Mouse (Mus musculus) stomach, embryonic 14.5 days (tissue): ENCODE results near the gene Dmac2. TPM values are rescaled to one million over a fixed set of nuclear protein-coding genes. Genes with fewer than 3 reads are reported as not detected.

Source experiments
- ATAC-seq: fragments of 200-750 bp; cut with Nextera tagmentation; 2 replicates; pipeline ENCODE4 v1.8.0; 2017; ENCODE audit warnings: low read depth, moderate TSS enrichment; ENCODE audit not compliant: insufficient number of reproducible peaks, insufficient read depth, low FRiP score
- H3K27ac ChIP-seq: fragments of 300-500 bp; sonication (generic); 2 replicates; pipeline ENCODE4 v1.5.1; 2014; ENCODE audit warnings: mild to moderate bottlenecking, low read length, moderate library complexity, mixed read lengths
- H3K27me3 ChIP-seq: fragments of 300-500 bp; sonication (generic); 2 replicates; pipeline ENCODE4 v1.6.1; 2014; ENCODE audit warnings: low read length, control low read depth, mixed read lengths; ENCODE audit not compliant: control insufficient read depth, insufficient read depth
- H3K36me3 ChIP-seq: fragments of 300-500 bp; sonication (generic); 2 replicates; pipeline ENCODE4 v1.6.1; 2014; ENCODE audit warnings: mild to moderate bottlenecking, control low read depth, low read length, moderate library complexity, mixed read lengths; ENCODE audit not compliant: control insufficient read depth, insufficient read depth
- H3K4me1 ChIP-seq: fragments of 300-500 bp; sonication (generic); 2 replicates; pipeline ENCODE4 v1.6.1; 2014; ENCODE audit warnings: low read length, control low read depth, mixed read lengths; ENCODE audit not compliant: control insufficient read depth, insufficient read depth
- H3K4me2 ChIP-seq: fragments of 300-500 bp; sonication (generic); replicated peaks from 2 replicates; pipeline ENCODE4 v1.6.1; 2014; ENCODE audit warnings: low read depth, low read length, control low read depth
- H3K4me3 ChIP-seq: fragments of 300-500 bp; sonication (generic); 2 replicates; pipeline ENCODE4 v1.5.1; 2014; ENCODE audit warnings: low read depth, low read length, control low read depth
- H3K9ac ChIP-seq: fragments of 300-500 bp; sonication (generic); replicated peaks from 2 replicates; pipeline ENCODE4 v1.6.1; 2014; ENCODE audit warnings: low read depth, mild to moderate bottlenecking, control low read depth, low read length, moderate library complexity, mixed read lengths
- H3K9me3 ChIP-seq: fragments of 300-500 bp; sonication (generic); 2 replicates; pipeline ENCODE4 v1.6.1; 2016; ENCODE audit warnings: low read depth, low read length, control low read depth; ENCODE audit not compliant: control insufficient read depth
- WGBS: fragments of 180-500 bp; shearing (Covaris S2); extraction: QIAGEN DNeasy Blood & Tissue Kit; methylation state at CpG from one replicate; pipeline ENCODE4 v1.1.7; 2014; 5-methylcytosine and 5-hydroxymethylcytosine counted together
- polyA plus RNA-seq: library from polyadenylated mRNA; unstranded; fragments of >200 nt; fragmentation: Nextera tagmentation; extraction: Ambion mirVana; gene quantifications from 2 replicates; pipeline ENCODE4 v1.2.1, GENCODE M21; 2014

Dmac2 gene
- polyA plus RNA-seq, 1 experiment from 2014 or later = 44.9 TPM

- WGBS = 88% methylated on average over 8 of the region's 8 CpGs
These were observed 32.1 kb downstream of the Dmac2 start for GRCm38 (mm10) chr7:25651281-25651680.

GRCm38 (mm10) chr7:25652244-25652759 lies 33.1 kb downstream of the Dmac2 start:
- no peak overlapping the region for H3K4me2 ChIP-seq
- no peak for ATAC-seq
- H3K36me3 ChIP-seq = no peaks in the 10 kb centered on the region
- 83% methylated on average over 12 of the region's 12 CpGs for WGBS
- no peaks in the 10 kb centered on the region for H3K9me3 ChIP-seq
- H3K27me3 ChIP-seq = no peaks in the 10 kb centered on the region
- no peak overlapping the region for H3K27ac ChIP-seq
- no peak overlapping the region for H3K4me3 ChIP-seq
- H3K4me1 ChIP-seq = 0 out of 2 replicates have a peak, but pooled peaks cover under 1% of the 10 kb centered on the region
- no peak overlapping the region for H3K9ac ChIP-seq

More at GRCm38 (mm10) chr7:25651281-25651680, 32.1 kb downstream of the Dmac2 start:
- no peak overlapping the region for H3K9ac ChIP-seq
- no peaks in the 10 kb centered on the region for H3K4me1 ChIP-seq
- ATAC-seq = no peak
- no peak overlapping the region for H3K27ac ChIP-seq
- H3K4me3 ChIP-seq = no peak overlapping the region
- no peak overlapping the region for H3K4me2 ChIP-seq
- no peaks in the 10 kb centered on the region for H3K27me3 ChIP-seq
- H3K36me3 ChIP-seq = no peaks in the 10 kb centered on the region
- H3K9me3 ChIP-seq = no peaks in the 10 kb centered on the region

GRCm38 (mm10) chr7:25655601-25656428 lies 36.6 kb downstream of the Dmac2 start:
- WGBS = 74% methylated on average over 11 of the region's 11 CpGs
- Histone ChIP-seq H3K27me3 (no peaks in the 10 kb centered on the region), H3K27ac (no peak overlapping the region), H3K9me3 (no peaks in the 10 kb centered on the region), H3K4me2 (no peak overlapping the region), H3K36me3 (no peaks in the 10 kb centered on the region), H3K4me1 (peaks cover 8% of the 10 kb centered on the region; the same call in 1 of the 2 replicates), H3K9ac (no peak overlapping the region), H3K4me3 (no peak overlapping the region)
- no peak for ATAC-seq

GRCm38 (mm10) chr7:25657785-25658184 lies 38.6 kb downstream of the Dmac2 start:
- 36% methylated on average over 10 of the region's 10 CpGs for WGBS
- H3K27me3 ChIP-seq = no peaks in the 10 kb centered on the region
- peak overlapping the region; percentile 68 for H3K4me3 ChIP-seq
- peaks cover 8% of the 10 kb centered on the region; the same call in 1 of the 2 replicates for H3K4me1 ChIP-seq
- peak overlapping the region; percentile 87 for H3K4me2 ChIP-seq
- peak overlapping the region; percentile 64 for H3K9ac ChIP-seq
- H3K9me3 ChIP-seq = no peaks in the 10 kb centered on the region
- no peak for ATAC-seq
- no peak overlapping the region for H3K27ac ChIP-seq
- H3K36me3 ChIP-seq = 0 out of 2 replicates have a peak, but pooled peaks cover 4% of the 10 kb centered on the region

- H3K4me1 ChIP-seq = peaks cover 8% of the 10 kb centered on the region; the same call in 1 of the 2 replicates
- H3K4me2 ChIP-seq = peak within 1 kb of the TSS; percentile 87
- WGBS = under 1% methylated on average over 50 of the region's 50 CpGs
- H3K4me3 ChIP-seq = peak within 1 kb of the TSS; percentile 68
- no peaks in the 10 kb centered on the region for H3K27me3 ChIP-seq
- H3K36me3 ChIP-seq = 0 out of 2 replicates have a peak, but pooled peaks cover 4% of the 10 kb centered on the region
- H3K9me3 ChIP-seq = no peaks in the 10 kb centered on the region
- H3K27ac ChIP-seq = peak within 1 kb of the TSS; percentile 62; the same call in 1 of the 2 replicates
- H3K9ac ChIP-seq = peak within 1 kb of the TSS; percentile 64
- ATAC-seq = peak; percentile 99
These were observed 39.7 kb downstream of the Dmac2 start, which contains the start of the genes Bckdha and Exosc5 for GRCm38 (mm10) chr7:25658657-25659472. Gene Bckdha (minus strand): TSS chr7:25658981. Gene Exosc5 (plus strand): TSS chr7:25659164.

GRCm38 (mm10) chr7:25666381-25666780 lies 47.2 kb downstream of the Dmac2 start:
- Histone ChIP-seq H3K4me2 (no peak overlapping the region), H3K4me3 (no peak overlapping the region), H3K4me1 (no peaks in the 10 kb centered on the region), H3K9ac (no peak overlapping the region), H3K27me3 (no peaks in the 10 kb centered on the region), H3K36me3 (peaks cover 25% of the 10 kb centered on the region), H3K27ac (no peak overlapping the region), H3K9me3 (no peaks in the 10 kb centered on the region)
- WGBS = 94% methylated on average over 8 of the region's 8 CpGs
- no peak for ATAC-seq

- no peak for ATAC-seq
These were observed 49.9 kb downstream of the Dmac2 start for GRCm38 (mm10) chr7:25669158-25669557.

GRCm38 (mm10) chr7:25669631-25670030 lies 50.4 kb downstream of the Dmac2 start:
- Histone ChIP-seq H3K4me2 (no peak overlapping the region), H3K27ac (no peak overlapping the region), H3K9me3 (no peaks in the 10 kb centered on the region), H3K27me3 (peaks cover 11% of the 10 kb centered on the region; the same call in 1 of the 2 replicates), H3K36me3 (peaks cover 17% of the 10 kb centered on the region), H3K9ac (no peak overlapping the region), H3K4me3 (no peak overlapping the region), H3K4me1 (peaks cover 3% of the 10 kb centered on the region; the same call in 1 of the 2 replicates)
- 75% methylated on average over 9 of the region's 9 CpGs for WGBS
- no peak for ATAC-seq

More at GRCm38 (mm10) chr7:25669158-25669557, 49.9 kb downstream of the Dmac2 start:
- 85% methylated on average over 10 of the region's 10 CpGs for WGBS
- Histone ChIP-seq H3K27ac (no peak overlapping the region), H3K27me3 (0 out of 2 replicates have a peak, but pooled peaks cover 7% of the 10 kb centered on the region), H3K9me3 (no peaks in the 10 kb centered on the region), H3K4me2 (no peak overlapping the region), H3K9ac (no peak overlapping the region), H3K36me3 (peaks cover 21% of the 10 kb centered on the region), H3K4me3 (no peak overlapping the region), H3K4me1 (no peaks in the 10 kb centered on the region)
